Mouse (Mus musculus) lung, adult 18-20 months (tissue): ENCODE measurements around the gene Zfp296.
A peak's percentile ranks its signal among the peaks of the same experiment; 100 is the strongest.

Experiments
- DNase-seq, 2 experiments: peaks; one replicate each; pipeline ENCODE4 v3.0.0; 2022; ENCODE audit warnings: mixed read lengths in 2 of 2

The Zfp296 gene

GRCm38 (mm10) chr7:19609641-19610332 lies 32.7 kb downstream of the Zfp296 start:
- peak; percentile 40 to 41 for DNase-seq

DNA sequence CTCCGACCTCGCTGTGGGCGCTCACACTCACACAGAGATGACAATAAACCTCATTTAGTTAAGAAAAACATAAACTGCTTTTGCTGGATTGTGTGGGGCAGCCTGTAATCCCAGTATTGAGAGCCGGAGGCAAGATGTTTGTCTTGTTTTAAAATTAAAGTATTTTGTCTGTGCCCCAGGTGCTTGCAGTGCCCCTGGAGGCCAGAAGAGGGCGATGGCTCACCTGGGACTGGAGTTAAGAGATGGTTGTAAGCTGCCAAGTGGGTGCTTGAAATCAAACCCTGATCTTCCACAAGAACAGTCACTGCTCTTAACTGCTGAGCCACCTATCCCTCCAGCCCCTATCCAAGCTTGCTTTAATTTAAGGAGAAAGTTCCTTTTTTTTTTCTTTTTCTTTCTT lies 33.9 kb downstream of the Zfp296 start:
- DNase-seq: no peak

DNA sequence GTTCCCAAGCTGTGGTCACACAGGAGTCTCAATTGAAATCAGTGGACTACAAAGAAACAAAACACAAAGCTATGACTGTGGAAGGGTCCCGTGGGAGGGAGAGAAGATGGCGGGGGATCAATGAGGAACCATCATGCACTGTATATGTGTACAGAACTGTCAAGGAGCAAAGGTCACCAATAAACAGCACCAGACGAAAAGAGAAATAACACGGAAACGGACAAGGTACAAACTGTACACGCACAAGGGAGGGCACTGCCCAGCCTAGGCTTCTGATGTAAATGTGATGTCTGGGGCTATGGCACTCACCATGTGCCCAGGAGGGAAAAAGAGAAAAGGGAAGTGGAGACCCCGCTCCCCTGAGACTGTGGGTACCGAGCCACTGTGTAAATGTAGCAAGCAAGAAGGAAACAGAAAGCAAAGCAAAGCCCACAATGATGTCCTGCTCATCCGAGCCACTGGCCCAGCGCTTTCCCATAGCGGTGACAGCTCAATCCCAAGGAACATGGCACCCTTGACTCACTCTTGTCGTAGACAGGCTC lies 38.0 kb downstream of the Zfp296 start:
- no peak for DNase-seq

DNA sequence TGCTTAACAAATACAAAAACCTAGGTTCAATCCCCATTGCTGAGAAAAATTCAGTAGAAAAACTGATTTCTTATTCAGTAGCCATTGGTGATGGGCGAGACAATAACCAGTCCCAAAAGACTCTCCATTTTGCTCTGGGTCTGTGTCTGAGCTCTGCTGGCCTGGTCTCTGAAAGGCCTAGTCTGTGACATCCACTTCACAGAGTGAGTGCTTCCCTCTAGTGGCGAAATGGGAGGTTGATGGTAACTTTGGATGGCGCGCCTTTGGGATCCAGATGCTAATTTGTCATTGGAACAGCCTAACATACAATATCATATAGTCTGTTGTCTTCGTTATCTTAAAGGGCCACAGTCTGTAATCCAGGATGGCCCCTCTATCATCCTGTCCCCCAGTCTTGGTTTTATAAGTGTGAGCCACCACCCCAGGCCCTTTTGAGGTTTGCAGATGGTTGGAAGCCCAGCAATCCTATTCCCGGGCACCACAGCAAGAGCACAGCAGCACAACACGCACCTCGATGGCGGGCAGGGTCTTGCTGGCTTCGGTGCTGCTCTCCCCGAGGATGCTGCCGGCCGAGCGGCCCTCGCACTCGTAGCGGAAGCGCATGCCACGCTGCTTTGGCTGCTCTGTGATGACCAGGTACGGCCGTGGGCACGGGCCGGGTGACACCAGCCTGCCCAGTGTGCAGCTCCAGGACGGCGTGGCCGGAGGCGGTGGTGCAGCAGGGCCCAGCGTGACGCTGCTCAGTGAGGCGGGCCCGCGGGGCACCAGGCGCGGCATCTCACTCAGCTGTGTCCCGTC lies 42.1 kb downstream of the Zfp296 start:
- DNase-seq: peak; percentile 67 to 72

GRCm38 (mm10) chr7:19620811-19621210 lies 43.7 kb downstream of the Zfp296 start:
- DNase-seq: no peak

GRCm38 (mm10) chr7:19622241-19622640 lies 45.2 kb downstream of the Zfp296 start:
- no peak for DNase-seq

- DNase-seq: no peak
Observed at GRCm38 (mm10) chr7:19623433-19623832, 46.3 kb downstream of the Zfp296 start.

GRCm38 (mm10) chr7:19627721-19628120 lies 50.6 kb downstream of the Zfp296 start:
- no peak for DNase-seq

GRCm38 (mm10) chr7:19628192-19628535 lies 51.1 kb downstream of the Zfp296 start:
- no peak for DNase-seq

GRCm38 (mm10) chr7:19628536-19629360 lies 51.7 kb downstream of the Zfp296 start:
- peak; percentile 99 for DNase-seq

- DNase-seq: peak; percentile 89 to 93
Observed at GRCm38 (mm10) chr7:19629361-19629734, 52.3 kb downstream of the Zfp296 start, which contains the start of gene Relb. Gene Relb, minus strand, starts transcription at chr7:19629438.
